Mouse (Mus musculus) embryonic facial prominence, embryonic 12.5 days (tissue): ENCODE measurements around the gene B4galt1. TPM values are rescaled to one million over a fixed set of nuclear protein-coding genes. Genes with fewer than 3 reads are reported as not detected.
A peak's percentile ranks its signal among the peaks of the same experiment; 100 is the strongest.

ENCODE experiments used
- ATAC-seq: fragments of 200-750 bp; cut with Nextera tagmentation; 2 replicates; pipeline ENCODE4 v1.8.0; 2017; ENCODE audit not compliant: insufficient number of reproducible peaks, insufficient read depth, low FRiP score, low TSS enrichment
- H3K27ac ChIP-seq: fragments of 300-500 bp; sonication (generic); 2 replicates; pipeline ENCODE4 v1.5.1; 2016; ENCODE audit warnings: mild to moderate bottlenecking
- H3K27me3 ChIP-seq: fragments of 300-500 bp; sonication (generic); 2 replicates; pipeline ENCODE4 v1.6.1; 2016; ENCODE audit warnings: mild to moderate bottlenecking, moderate library complexity
- H3K36me3 ChIP-seq: fragments of 300-500 bp; sonication (generic); 2 replicates; pipeline ENCODE4 v1.6.1; 2016; ENCODE audit warnings: mild to moderate bottlenecking
- H3K4me1 ChIP-seq: fragments of 300-500 bp; sonication (generic); 2 replicates; pipeline ENCODE4 v1.6.1; 2016
- H3K4me2 ChIP-seq: fragments of 300-500 bp; sonication (generic); replicated peaks from 2 replicates; pipeline ENCODE4 v1.6.1; 2016; ENCODE audit warnings: mild to moderate bottlenecking, moderate library complexity
- H3K4me3 ChIP-seq: fragments of 300-500 bp; sonication (generic); 2 replicates; pipeline ENCODE4 v1.5.1; 2016; ENCODE audit warnings: mild to moderate bottlenecking
- H3K9ac ChIP-seq: fragments of 300-500 bp; sonication (generic); 2 replicates; pipeline ENCODE4 v1.6.1; 2016; ENCODE audit warnings: mild to moderate bottlenecking, moderate library complexity
- H3K9me3 ChIP-seq: fragments of 300-500 bp; sonication (generic); 2 replicates; pipeline ENCODE4 v1.6.1; 2016; ENCODE audit warnings: mild to moderate bottlenecking, moderate library complexity
- WGBS: fragments of 180-500 bp; shearing (Covaris S2); methylation state at CpG from one replicate; pipeline ENCODE4 v1.1.7; 2016; 5-methylcytosine and 5-hydroxymethylcytosine counted together
- polyA plus RNA-seq: library from polyadenylated mRNA; unstranded; fragments of >200 nt; fragmentation: Nextera tagmentation; extraction: Ambion mirVana; gene quantifications from 2 replicates; pipeline ENCODE4 v1.2.1, GENCODE M21; 2016

B4galt1 gene
- polyA plus RNA-seq = 34.4 and 37.9 TPM in 2 replicates

GRCm38 (mm10) chr4:40853565-40854386 is at the start of gene B4galt1:
Gene B4galt1, minus strand, starts transcription at chr4:40854005.
- Histone ChIP-seq H3K27me3 (no peaks in the 10 kb centered on the region), H3K27ac (peak within 1 kb of the TSS; percentile 95), H3K4me3 (peak within 1 kb of the TSS; percentile 70), H3K4me2 (peak within 1 kb of the TSS; percentile 84), H3K4me1 (peaks cover 29% of the 10 kb centered on the region), H3K36me3 (no peaks in the 10 kb centered on the region), H3K9me3 (no peaks in the 10 kb centered on the region), H3K9ac (peak within 1 kb of the TSS; percentile 82)
- peak; percentile 97 for ATAC-seq
- WGBS = under 1% methylated on average over 80 of the region's 83 CpGs

GRCm38 (mm10) chr4:40900612-40901011 is 46.8 kb upstream of the B4galt1 start:
- no peak overlapping the region for H3K4me3 ChIP-seq
- no peak for ATAC-seq
- H3K9me3 ChIP-seq = no peaks in the 10 kb centered on the region
- no peaks in the 10 kb centered on the region for H3K27me3 ChIP-seq
- H3K4me1 ChIP-seq = no peaks in the 10 kb centered on the region
- H3K4me2 ChIP-seq = no peak overlapping the region
- H3K36me3 ChIP-seq = no peaks in the 10 kb centered on the region
- no peak overlapping the region for H3K27ac ChIP-seq
- H3K9ac ChIP-seq = no peak overlapping the region
- WGBS = 86% methylated on average over 4 of the region's 4 CpGs

- Histone ChIP-seq H3K9ac (no peak overlapping the region), H3K4me1 (no peaks in the 10 kb centered on the region), H3K27ac (no peak overlapping the region), H3K36me3 (no peaks in the 10 kb centered on the region), H3K4me3 (no peak overlapping the region), H3K27me3 (no peaks in the 10 kb centered on the region), H3K4me2 (no peak overlapping the region), H3K9me3 (no peaks in the 10 kb centered on the region)
- no peak for ATAC-seq
- WGBS = 92% methylated on average over 3 of the region's 3 CpGs
Observed at GRCm38 (mm10) chr4:40900071-40900470, 46.3 kb upstream of the B4galt1 start.

- Histone ChIP-seq H3K27ac (no peak overlapping the region), H3K4me3 (no peak overlapping the region), H3K9me3 (no peaks in the 10 kb centered on the region), H3K4me1 (no peaks in the 10 kb centered on the region), H3K9ac (no peak overlapping the region), H3K36me3 (no peaks in the 10 kb centered on the region), H3K4me2 (no peak overlapping the region), H3K27me3 (no peaks in the 10 kb centered on the region)
- WGBS = 69% methylated on average over 2 of the region's 2 CpGs
- ATAC-seq = no peak
Observed at GRCm38 (mm10) chr4:40899264-40899663, 45.5 kb upstream of the B4galt1 start.

- Histone ChIP-seq H3K9me3 (no peaks in the 10 kb centered on the region), H3K36me3 (no peaks in the 10 kb centered on the region), H3K9ac (no peak overlapping the region), H3K27ac (no peak overlapping the region), H3K27me3 (no peaks in the 10 kb centered on the region), H3K4me3 (no peak overlapping the region), H3K4me2 (no peak overlapping the region), H3K4me1 (no peaks in the 10 kb centered on the region)
- ATAC-seq = no peak
- 78% methylated on average over 6 of the region's 6 CpGs for WGBS
Observed at GRCm38 (mm10) chr4:40898476-40899044, 44.8 kb upstream of the B4galt1 start.

GRCm38 (mm10) chr4:40895646-40896045 is 41.8 kb upstream of the B4galt1 start:
- Histone ChIP-seq H3K36me3 (no peaks in the 10 kb centered on the region), H3K27ac (no peak overlapping the region), H3K4me3 (no peak overlapping the region), H3K9me3 (no peaks in the 10 kb centered on the region), H3K4me1 (no peaks in the 10 kb centered on the region), H3K9ac (no peak overlapping the region), H3K27me3 (no peaks in the 10 kb centered on the region), H3K4me2 (no peak overlapping the region)
- no peak for ATAC-seq
- WGBS = 87% methylated on average over 2 of the region's 2 CpGs

GRCm38 (mm10) chr4:40895118-40895517 is 41.3 kb upstream of the B4galt1 start:
- H3K4me2 ChIP-seq = no peak overlapping the region
- WGBS = 97% methylated on average over 3 of the region's 3 CpGs
- no peaks in the 10 kb centered on the region for H3K9me3 ChIP-seq
- no peak overlapping the region for H3K4me3 ChIP-seq
- H3K27ac ChIP-seq = no peak overlapping the region
- no peak for ATAC-seq
- H3K9ac ChIP-seq = no peak overlapping the region
- no peaks in the 10 kb centered on the region for H3K27me3 ChIP-seq
- no peaks in the 10 kb centered on the region for H3K36me3 ChIP-seq
- no peaks in the 10 kb centered on the region for H3K4me1 ChIP-seq

GRCm38 (mm10) chr4:40891206-40891605 is 37.4 kb upstream of the B4galt1 start:
- Histone ChIP-seq H3K27ac (no peak overlapping the region), H3K36me3 (no peaks in the 10 kb centered on the region), H3K9me3 (no peaks in the 10 kb centered on the region), H3K4me2 (no peak overlapping the region), H3K4me1 (no peaks in the 10 kb centered on the region), H3K27me3 (no peaks in the 10 kb centered on the region), H3K9ac (no peak overlapping the region), H3K4me3 (no peak overlapping the region)
- WGBS = 80% methylated on average over 5 of the region's 5 CpGs
- ATAC-seq = no peak

GRCm38 (mm10) chr4:40889983-40890382 is 36.2 kb upstream of the B4galt1 start:
- no peaks in the 10 kb centered on the region for H3K27me3 ChIP-seq
- H3K4me2 ChIP-seq = no peak overlapping the region
- WGBS = 90% methylated on average over 4 of the region's 4 CpGs
- H3K4me1 ChIP-seq = no peaks in the 10 kb centered on the region
- ATAC-seq = no peak
- H3K9me3 ChIP-seq = no peaks in the 10 kb centered on the region
- H3K4me3 ChIP-seq = no peak overlapping the region
- no peak overlapping the region for H3K9ac ChIP-seq
- no peaks in the 10 kb centered on the region for H3K36me3 ChIP-seq
- H3K27ac ChIP-seq = no peak overlapping the region

- Histone ChIP-seq H3K4me2 (no peak overlapping the region), H3K9ac (no peak overlapping the region), H3K27me3 (no peaks in the 10 kb centered on the region), H3K4me1 (no peaks in the 10 kb centered on the region), H3K9me3 (no peaks in the 10 kb centered on the region), H3K4me3 (no peak overlapping the region), H3K27ac (no peak overlapping the region), H3K36me3 (no peaks in the 10 kb centered on the region)
- 35% methylated on average over 3 of the region's 3 CpGs for WGBS
- no peak for ATAC-seq
Observed at GRCm38 (mm10) chr4:40889252-40889651, 35.4 kb upstream of the B4galt1 start.

GRCm38 (mm10) chr4:40888839-40889238 is 35.0 kb upstream of the B4galt1 start:
- Histone ChIP-seq H3K9me3 (no peaks in the 10 kb centered on the region), H3K9ac (no peak overlapping the region), H3K27ac (no peak overlapping the region), H3K27me3 (no peaks in the 10 kb centered on the region), H3K36me3 (no peaks in the 10 kb centered on the region), H3K4me2 (no peak overlapping the region), H3K4me3 (no peak overlapping the region), H3K4me1 (no peaks in the 10 kb centered on the region)
- no peak for ATAC-seq
- 78% methylated on average over 11 of the region's 11 CpGs for WGBS

GRCm38 (mm10) chr4:40885883-40886282 is 32.1 kb upstream of the B4galt1 start:
- WGBS = 74% methylated on average over 4 of the region's 4 CpGs
- no peaks in the 10 kb centered on the region for H3K27me3 ChIP-seq
- H3K4me1 ChIP-seq = no peaks in the 10 kb centered on the region

More at GRCm38 (mm10) chr4:40885883-40886282, 32.1 kb upstream of the B4galt1 start:
- H3K9ac ChIP-seq = no peak overlapping the region
- no peaks in the 10 kb centered on the region for H3K9me3 ChIP-seq
- H3K4me2 ChIP-seq = no peak overlapping the region
- H3K27ac ChIP-seq = no peak overlapping the region
- no peak overlapping the region for H3K4me3 ChIP-seq
- H3K36me3 ChIP-seq = no peaks in the 10 kb centered on the region
- ATAC-seq = no peak
